Mouse (Mus musculus) gastrocnemius, postnatal 10 days (tissue): Measurements from ENCODE around the gene Slc9a5. TPM values are rescaled to one million over a fixed set of nuclear protein-coding genes. Genes with fewer than 3 reads are reported as not detected.

Experiments used
- DNase-seq: peaks from one replicate; pipeline ENCODE4 v3.0.0; 2021; ENCODE audit warnings: mixed read lengths
- total RNA-seq, 2 experiments: library from RNA; stranded (reverse); gene quantifications; 2 replicates each; pipeline ENCODE4 v1.2.3; 2021

Slc9a5 gene
- total RNA-seq, 2 experiments from 2014 or later: 1.4 to 2.4 TPM

GRCm38 (mm10) chr8:105354549-105354948 is 5.9 kb downstream of the Slc9a5 start:
- no peak for DNase-seq

- DNase-seq: no peak
Measured at GRCm38 (mm10) chr8:105355179-105356024, 6.8 kb downstream of the Slc9a5 start.

GRCm38 (mm10) chr8:105356681-105357080 is 8.0 kb downstream of the Slc9a5 start:
- no peak for DNase-seq

- DNase-seq: no peak
Measured at GRCm38 (mm10) chr8:105359208-105359607, 10.6 kb downstream of the Slc9a5 start.

- DNase-seq: no peak
Measured at GRCm38 (mm10) chr8:105359646-105360045, 11.0 kb downstream of the Slc9a5 start.

GRCm38 (mm10) chr8:105361751-105362702 is 13.4 kb downstream of the Slc9a5 start:
- no peak for DNase-seq

- DNase-seq: no peak
Measured at GRCm38 (mm10) chr8:105367107-105367506, 18.5 kb downstream of the Slc9a5 start.

GRCm38 (mm10) chr8:105372473-105372872 is 23.8 kb downstream of the Slc9a5 start:
- DNase-seq: no peak

- DNase-seq: no peak
Measured at GRCm38 (mm10) chr8:105373032-105373431, 24.4 kb downstream of the Slc9a5 start, which contains the start of gene Plekhg4. TSS of gene Plekhg4 (plus strand) at chr8:105373274.

- DNase-seq: no peak
Measured at GRCm38 (mm10) chr8:105374513-105374966, 25.9 kb downstream of the Slc9a5 start.

- DNase-seq: peak; percentile 48
Measured at GRCm38 (mm10) chr8:105378673-105379072, 30.0 kb downstream of the Slc9a5 start.

GRCm38 (mm10) chr8:105380308-105380707 is 31.7 kb downstream of the Slc9a5 start:
- DNase-seq: no peak

GRCm38 (mm10) chr8:105384070-105384469 is 35.4 kb downstream of the Slc9a5 start:
- DNase-seq: no peak

GRCm38 (mm10) chr8:105387151-105387550 is 38.5 kb downstream of the Slc9a5 start:
- no peak for DNase-seq

GRCm38 (mm10) chr8:105389096-105389495 is 40.5 kb downstream of the Slc9a5 start:
- DNase-seq: no peak

- no peak for DNase-seq
Measured at GRCm38 (mm10) chr8:105393089-105393787, 44.6 kb downstream of the Slc9a5 start.

- DNase-seq: no peak
Measured at GRCm38 (mm10) chr8:105393915-105394314, 45.3 kb downstream of the Slc9a5 start.

GRCm38 (mm10) chr8:105397747-105398146 is 49.1 kb downstream of the Slc9a5 start:
- DNase-seq: no peak

- no peak for DNase-seq
Measured at GRCm38 (mm10) chr8:105400016-105400415, 51.4 kb downstream of the Slc9a5 start.

- DNase-seq: no peak
Measured at GRCm38 (mm10) chr8:105403467-105403866, 54.8 kb downstream of the Slc9a5 start.

- no peak for DNase-seq
Measured at GRCm38 (mm10) chr8:105404496-105404895, 55.9 kb downstream of the Slc9a5 start.

- DNase-seq: no peak
Measured at GRCm38 (mm10) chr8:105406416-105406815, 57.8 kb downstream of the Slc9a5 start.
